Mouse (Mus musculus) ES-Bruce4 (cell line): ENCODE results near the gene Elovl6. TPM values are rescaled to one million over a fixed set of nuclear protein-coding genes. Genes with fewer than 3 reads are reported as not detected.

Experiments
- H3K27ac ChIP-seq: 2 replicates; pipeline ENCODE4 v1.5.1; 2012; ENCODE audit warnings: low read length, inconsistent platforms; ENCODE audit not compliant: insufficient read depth
- H3K27me3 ChIP-seq: 2 replicates; pipeline ENCODE4 v1.6.1; 2012; ENCODE audit warnings: mild to moderate bottlenecking, low read length, inconsistent platforms; ENCODE audit not compliant: control insufficient read depth, poor library complexity, insufficient read depth, severe bottlenecking
- H3K36me3 ChIP-seq: 2 replicates; pipeline ENCODE4 v1.6.1; 2012; ENCODE audit warnings: inconsistent platforms, mild to moderate bottlenecking, low read length, moderate library complexity; ENCODE audit not compliant: control insufficient read depth, poor library complexity, insufficient read depth, severe bottlenecking
- H3K4me1 ChIP-seq: one replicate; pipeline ENCODE4 v1.8.1; 2011; ENCODE audit warnings: low read length; ENCODE audit not compliant: control insufficient read depth, insufficient read depth
- H3K4me3 ChIP-seq: 2 replicates; pipeline ENCODE4 v1.5.1; 2011; ENCODE audit warnings: low read depth, mild to moderate bottlenecking, low read length
- H3K9ac ChIP-seq: 2 replicates; pipeline ENCODE4 v1.6.1; 2012; ENCODE audit warnings: low read depth, mild to moderate bottlenecking, inconsistent platforms; ENCODE audit not compliant: poor library complexity, severe bottlenecking
- H3K9me3 ChIP-seq: replicated peaks from 2 replicates; pipeline ENCODE4 v1.6.1; 2012; ENCODE audit warnings: mild to moderate bottlenecking, low read length, inconsistent platforms; ENCODE audit not compliant: control insufficient read depth, poor library complexity, insufficient read depth, severe bottlenecking
- CTCF ChIP-seq: IDR thresholded peaks from one replicate; pipeline ENCODE4 v1.8.1; 2011; ENCODE audit warnings: low read depth, low read length
- EP300 ChIP-seq: IDR thresholded peaks from 2 replicates; pipeline ENCODE4 v1.6.1; 2011; ENCODE audit warnings: low read depth, low read length; ENCODE audit not compliant: insufficient read depth
- POLR2A ChIP-seq: IDR thresholded peaks from one replicate; pipeline ENCODE4 v1.8.1; 2011; ENCODE audit warnings: low read length; ENCODE audit not compliant: insufficient read depth
- polyA plus RNA-seq: library from polyadenylated mRNA; stranded (reverse); fragments of >200 nt; gene quantifications from 2 replicates; pipeline ENCODE4 v1.2.4, GENCODE M21; 2011; ENCODE audit warnings: low read depth; ENCODE audit not compliant: missing spikeins, insufficient read depth, insufficient read length

The Elovl6 gene
- polyA plus RNA-seq, 1 experiment: 124 TPM

DNA sequence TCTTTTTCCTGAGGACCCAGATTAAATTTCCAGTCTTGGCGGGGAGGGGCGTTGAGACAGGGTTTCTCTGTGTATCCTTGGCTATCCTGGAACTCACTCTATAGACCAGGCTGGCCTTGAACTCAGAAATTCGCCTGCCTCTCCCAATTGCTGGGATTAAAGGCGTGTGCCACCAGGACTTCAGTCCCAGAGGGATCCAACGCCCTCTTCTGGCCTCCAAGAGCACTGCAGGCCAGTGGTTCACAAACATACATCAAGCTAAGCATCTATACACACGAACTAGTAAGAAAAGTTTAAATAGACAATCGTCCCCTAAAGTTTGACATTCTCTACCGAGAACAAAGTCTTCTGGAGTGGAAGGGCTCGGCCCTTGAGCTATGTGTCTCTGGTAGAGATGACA is 90.0 kb downstream of the Elovl6 start:
- TF ChIP-seq CTCF: peak; percentile 83
- no peak for TF ChIP-seq POLR2A
- no peak for TF ChIP-seq EP300
- no peak overlapping the region for H3K4me3 ChIP-seq

DNA sequence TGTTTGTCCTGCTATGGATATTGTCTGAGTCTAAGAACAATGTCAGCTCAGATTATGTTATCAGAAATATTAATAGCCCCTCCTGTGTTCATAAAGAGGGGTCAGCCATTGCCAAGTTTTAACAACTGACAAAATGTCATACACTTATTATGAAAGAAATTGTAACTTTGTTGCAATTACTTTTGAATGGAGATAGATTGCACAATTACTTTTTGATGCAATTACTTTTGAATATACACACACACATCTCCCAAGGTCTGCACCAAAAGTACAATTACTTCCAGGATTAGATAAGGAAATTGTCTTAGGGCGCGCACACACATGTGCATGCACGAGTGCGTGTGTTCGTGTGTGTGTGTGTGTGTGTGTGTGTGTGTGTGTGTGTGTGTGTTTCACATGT is 90.5 kb downstream of the Elovl6 start:
- Histone ChIP-seq H3K27ac (no peak overlapping the region), H3K27me3 (no peaks in the 10 kb centered on the region), H3K36me3 (peaks cover 28% of the 10 kb centered on the region), H3K4me3 (no peak overlapping the region), H3K9ac (no peak overlapping the region), H3K9me3 (no peaks in the 10 kb centered on the region), H3K4me1 (peaks cover 2% of the 10 kb centered on the region)
- TF ChIP-seq POLR2A (no peak), CTCF (no peak), EP300 (no peak)

More for the DNA sequence above, 90.0 kb downstream of the Elovl6 start:
- Histone ChIP-seq H3K9me3 (no peaks in the 10 kb centered on the region), H3K27ac (no peak overlapping the region), H3K27me3 (no peaks in the 10 kb centered on the region), H3K4me1 (peaks cover 2% of the 10 kb centered on the region), H3K36me3 (peaks cover 29% of the 10 kb centered on the region), H3K9ac (no peak overlapping the region)

DNA sequence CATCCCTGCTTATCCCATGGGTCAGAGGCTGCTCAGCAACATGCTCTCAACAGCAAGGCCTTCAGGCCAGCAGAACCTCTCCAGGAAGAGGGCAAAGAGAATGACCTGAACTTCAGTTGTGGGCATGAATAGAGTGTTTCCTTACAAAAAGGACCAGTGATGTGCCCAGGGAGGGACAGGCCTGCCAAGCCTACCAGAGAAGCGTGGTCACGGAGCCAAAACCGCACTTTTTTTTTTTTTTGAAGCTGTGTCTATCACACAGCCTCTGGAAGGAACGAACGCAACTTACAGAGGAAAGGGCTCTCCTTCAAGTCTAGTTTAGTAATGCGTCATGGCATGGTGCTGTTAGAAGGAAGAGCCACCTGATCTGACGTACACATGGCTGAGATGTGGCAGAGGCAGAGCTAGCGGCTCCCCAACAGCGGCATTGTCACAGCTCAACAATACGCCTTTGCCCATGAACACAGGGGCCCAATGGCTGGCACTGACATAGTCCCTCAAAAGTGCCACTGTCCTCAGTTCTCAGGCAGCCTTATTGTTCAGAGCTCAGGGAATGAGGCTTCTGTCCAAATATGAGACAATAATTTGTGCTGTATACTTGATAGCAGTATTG is 92.1 kb downstream of the Elovl6 start:
- TF ChIP-seq EP300 (no peak), CTCF (no peak), POLR2A (no peak)
- Histone ChIP-seq H3K4me3 (no peak overlapping the region), H3K9me3 (no peaks in the 10 kb centered on the region), H3K27ac (no peak overlapping the region), H3K9ac (no peak overlapping the region), H3K4me1 (peaks cover 2% of the 10 kb centered on the region), H3K27me3 (no peaks in the 10 kb centered on the region), H3K36me3 (peaks cover 29% of the 10 kb centered on the region)

DNA sequence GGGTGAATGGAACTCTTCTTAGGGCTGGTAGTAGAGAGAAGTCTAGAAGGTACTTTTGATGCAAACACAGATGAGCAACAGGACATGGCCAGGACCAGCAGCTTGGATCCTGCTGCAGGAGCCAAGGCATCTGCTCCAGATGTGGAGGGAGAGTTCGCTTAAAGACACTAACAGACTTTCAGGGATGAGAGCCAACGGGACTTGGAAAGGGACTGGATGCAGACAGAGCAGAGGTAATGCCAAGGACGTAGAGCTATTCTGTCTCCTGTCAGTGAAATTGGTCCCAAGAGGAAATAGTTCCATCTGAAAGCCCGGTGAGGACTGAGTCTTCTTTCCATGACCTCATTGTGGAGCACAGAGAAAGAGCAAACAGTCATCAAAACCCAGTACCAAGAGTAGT is 95.1 kb downstream of the Elovl6 start:
- peaks cover 2% of the 10 kb centered on the region for H3K4me1 ChIP-seq
- H3K36me3 ChIP-seq: peaks cover 52% of the 10 kb centered on the region
- H3K27ac ChIP-seq: no peak overlapping the region
- no peaks in the 10 kb centered on the region for H3K27me3 ChIP-seq
- H3K9ac ChIP-seq: no peak overlapping the region
- TF ChIP-seq CTCF (no peak), POLR2A (no peak), EP300 (no peak)
- H3K4me3 ChIP-seq: no peak overlapping the region
- no peaks in the 10 kb centered on the region for H3K9me3 ChIP-seq

DNA sequence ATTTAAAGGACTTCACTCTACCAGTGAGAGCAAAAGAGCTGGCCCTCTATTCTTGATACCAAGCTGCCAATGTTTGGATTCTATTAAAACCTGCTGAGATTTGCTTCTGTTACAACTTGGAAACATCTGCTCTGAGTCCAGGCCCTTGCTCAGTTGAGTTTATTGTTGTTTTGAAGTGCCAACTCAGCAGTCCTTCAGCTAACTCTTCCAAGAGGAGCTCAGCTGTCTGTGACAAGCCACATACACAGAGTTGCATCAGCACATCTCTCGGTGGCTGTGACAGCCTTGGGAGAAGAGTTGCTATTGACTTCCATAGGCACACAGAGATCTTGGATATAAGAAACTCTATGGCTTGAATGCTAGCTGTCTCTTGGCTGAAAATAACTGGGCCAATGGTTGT is 98.9 kb downstream of the Elovl6 start:
- no peaks in the 10 kb centered on the region for H3K4me1 ChIP-seq
- peaks cover 71% of the 10 kb centered on the region for H3K36me3 ChIP-seq
- no peaks in the 10 kb centered on the region for H3K27me3 ChIP-seq

DNA sequence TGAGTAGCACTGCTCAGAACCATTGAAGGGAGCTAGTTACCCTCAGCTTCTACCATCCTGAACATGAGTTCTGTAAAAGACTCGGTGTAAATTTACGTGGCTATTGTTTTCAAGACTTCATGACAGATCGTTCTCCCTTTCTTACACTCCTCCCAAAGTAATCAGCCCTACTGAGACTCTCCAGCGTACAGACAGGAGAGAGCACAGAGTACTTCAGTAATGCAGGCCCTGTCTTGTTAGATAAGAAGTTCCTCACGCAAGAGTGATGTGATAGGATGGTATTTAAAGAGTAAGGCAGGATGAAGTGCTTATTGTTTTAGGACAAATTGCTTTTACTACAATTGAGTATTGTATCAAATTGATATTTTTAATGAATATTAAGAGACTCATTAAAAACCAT is 99.7 kb downstream of the Elovl6 start:
- H3K36me3 ChIP-seq: peaks cover 79% of the 10 kb centered on the region

More for the DNA sequence above, 98.9 kb downstream of the Elovl6 start:
- H3K4me3 ChIP-seq: no peak overlapping the region
- H3K27ac ChIP-seq: no peak overlapping the region
- H3K9me3 ChIP-seq: no peaks in the 10 kb centered on the region
- no peak for TF ChIP-seq POLR2A
- no peak for TF ChIP-seq CTCF
- no peak for TF ChIP-seq EP300
- no peak overlapping the region for H3K9ac ChIP-seq

More for the DNA sequence above, 99.7 kb downstream of the Elovl6 start:
- TF ChIP-seq CTCF: no peak
- TF ChIP-seq EP300: no peak
- Histone ChIP-seq H3K27ac (no peak overlapping the region), H3K4me1 (no peaks in the 10 kb centered on the region), H3K9me3 (no peaks in the 10 kb centered on the region), H3K9ac (no peak overlapping the region), H3K27me3 (no peaks in the 10 kb centered on the region), H3K4me3 (no peak overlapping the region)
